Mouse (Mus musculus) E14TG2a.4 (cell line): ENCODE data around the gene Abcg8.

ENCODE experiments used
- H3K27me3 ChIP-seq: 2 replicates; pipeline ENCODE4 v1.6.1; 2014; ENCODE audit warnings: low read length, control low read depth; ENCODE audit not compliant: insufficient read depth
- H3K36me3 ChIP-seq: 2 replicates; pipeline ENCODE4 v1.6.1; 2014; ENCODE audit warnings: low read length, control low read depth; ENCODE audit not compliant: insufficient read depth
- H3K4me1 ChIP-seq: replicated peaks from 2 replicates; pipeline ENCODE4 v1.6.1; 2014; ENCODE audit warnings: low read depth, low read length, control low read depth
- H3K4me3 ChIP-seq: replicated peaks from 2 replicates; pipeline ENCODE4 v1.5.1; 2014; ENCODE audit warnings: mild to moderate bottlenecking, low read length
- H3K9me3 ChIP-seq: 2 replicates; pipeline ENCODE4 v1.6.1; 2014; ENCODE audit warnings: low read length, control low read depth
- CTCF ChIP-seq: conservative IDR thresholded peaks from 2 replicates; pipeline ENCODE4 v1.5.1; 2014; ENCODE audit warnings: low read length
- NANOG ChIP-seq: IDR thresholded peaks from 2 replicates; pipeline ENCODE4 v1.6.1; 2014; ENCODE audit warnings: borderline replicate concordance, low read length, mixed read lengths
- POU5F1 ChIP-seq: IDR thresholded peaks from 2 replicates; pipeline ENCODE4 v1.6.1; 2014; ENCODE audit warnings: low read length, borderline replicate concordance

The Abcg8 gene

GRCm38 (mm10) chr17:84642324-84642723, 33.8 kb upstream of the Abcg8 start:
- H3K27me3 ChIP-seq, result no peaks in the 10 kb centered on the region
- H3K9me3 ChIP-seq, result no peaks in the 10 kb centered on the region
- no peak for TF ChIP-seq CTCF
- no peak for TF ChIP-seq POU5F1
- TF ChIP-seq NANOG, result no peak
- no peaks in the 10 kb centered on the region for H3K36me3 ChIP-seq
- H3K4me3 ChIP-seq, result no peak overlapping the region
- H3K4me1 ChIP-seq, result peaks cover 59% of the 10 kb centered on the region

DNA sequence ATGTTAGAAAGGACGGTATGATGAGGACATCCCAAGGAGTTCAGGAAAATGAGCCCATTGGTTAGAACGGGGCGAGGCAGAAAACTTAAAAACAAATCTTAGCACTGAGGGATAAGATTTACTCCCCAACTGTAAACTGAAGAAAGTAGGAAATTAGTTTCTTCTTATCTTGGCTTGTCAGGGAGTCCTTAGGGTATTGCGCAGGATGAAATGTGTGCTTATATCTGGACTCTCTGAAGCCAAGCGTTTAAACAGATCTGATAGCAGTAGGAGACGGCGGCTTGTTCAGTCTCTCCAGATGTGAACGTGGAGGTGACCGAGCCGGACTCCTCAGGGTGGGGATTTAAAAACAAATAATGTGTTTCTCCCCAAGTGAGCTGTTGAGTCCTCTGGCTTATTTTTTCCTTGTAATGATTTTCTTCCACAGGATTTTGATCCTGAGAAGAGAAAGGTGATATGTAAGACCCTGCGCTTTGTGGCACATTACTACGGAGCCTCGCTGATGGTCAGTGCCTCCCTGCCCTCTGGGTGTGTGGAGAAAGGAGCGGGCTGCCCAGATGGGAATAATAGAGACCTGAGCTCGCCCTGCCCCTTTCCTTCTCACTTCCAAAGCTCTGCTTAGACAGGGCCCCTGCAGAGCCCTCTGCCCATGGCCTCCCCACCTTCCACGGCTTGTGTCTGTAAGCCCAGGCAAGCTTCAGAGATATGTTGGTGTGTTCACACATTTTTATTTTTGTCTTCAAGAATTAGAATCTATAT, 31.6 kb upstream of the Abcg8 start:
- no peaks in the 10 kb centered on the region for H3K27me3 ChIP-seq
- H3K4me1 ChIP-seq, result peaks cover 42% of the 10 kb centered on the region
- H3K9me3 ChIP-seq, result no peaks in the 10 kb centered on the region
- H3K4me3 ChIP-seq, result no peak overlapping the region
- no peak for TF ChIP-seq POU5F1
- no peak for TF ChIP-seq CTCF
- no peak for TF ChIP-seq NANOG
- no peaks in the 10 kb centered on the region for H3K36me3 ChIP-seq

DNA sequence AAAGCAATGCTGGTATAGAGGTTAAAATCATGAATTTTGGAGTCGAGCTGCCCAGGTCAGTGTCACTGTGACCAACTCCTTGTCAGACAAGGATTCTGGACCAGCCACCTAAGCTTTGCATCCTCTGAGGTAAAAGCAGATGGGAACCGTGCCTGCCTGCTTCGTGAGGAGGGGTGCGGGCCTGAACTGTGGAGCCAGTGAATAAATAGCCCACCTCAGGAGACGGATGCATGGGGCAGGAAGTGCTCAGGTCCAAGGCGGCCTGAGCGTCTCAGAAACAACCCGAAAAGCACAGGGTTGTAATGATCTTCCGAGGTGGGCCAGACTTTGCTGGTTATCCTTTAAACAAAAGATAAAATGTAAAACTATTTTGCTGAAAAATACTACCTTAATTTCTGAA, 31.0 kb upstream of the Abcg8 start:
- H3K36me3 ChIP-seq, result no peaks in the 10 kb centered on the region
- H3K27me3 ChIP-seq, result no peaks in the 10 kb centered on the region
- no peaks in the 10 kb centered on the region for H3K9me3 ChIP-seq
- peaks cover 36% of the 10 kb centered on the region for H3K4me1 ChIP-seq
- H3K4me3 ChIP-seq, result no peak overlapping the region
- TF ChIP-seq CTCF (no peak), NANOG (no peak), POU5F1 (no peak)

- Histone ChIP-seq H3K4me1 (peaks cover 33% of the 10 kb centered on the region), H3K4me3 (no peak overlapping the region), H3K36me3 (no peaks in the 10 kb centered on the region), H3K27me3 (no peaks in the 10 kb centered on the region), H3K9me3 (no peaks in the 10 kb centered on the region)
- TF ChIP-seq NANOG, result no peak
- TF ChIP-seq POU5F1, result no peak
- TF ChIP-seq CTCF, result no peak
Observed at GRCm38 (mm10) chr17:84645894-84646293, 30.2 kb upstream of the Abcg8 start.

- H3K4me3 ChIP-seq, result no peak overlapping the region
- no peaks in the 10 kb centered on the region for H3K36me3 ChIP-seq
- no peaks in the 10 kb centered on the region for H3K27me3 ChIP-seq
- TF ChIP-seq POU5F1 (no peak), CTCF (no peak), NANOG (no peak)
- peaks cover 33% of the 10 kb centered on the region for H3K4me1 ChIP-seq
- no peaks in the 10 kb centered on the region for H3K9me3 ChIP-seq
Observed at GRCm38 (mm10) chr17:84646477-84646876, 29.6 kb upstream of the Abcg8 start.

GRCm38 (mm10) chr17:84647630-84648029, 28.5 kb upstream of the Abcg8 start:
- peaks cover 33% of the 10 kb centered on the region for H3K4me1 ChIP-seq
- no peaks in the 10 kb centered on the region for H3K9me3 ChIP-seq
- TF ChIP-seq CTCF (no peak), POU5F1 (no peak), NANOG (no peak)
- H3K36me3 ChIP-seq, result no peaks in the 10 kb centered on the region
- H3K4me3 ChIP-seq, result no peak overlapping the region
- H3K27me3 ChIP-seq, result no peaks in the 10 kb centered on the region

DNA sequence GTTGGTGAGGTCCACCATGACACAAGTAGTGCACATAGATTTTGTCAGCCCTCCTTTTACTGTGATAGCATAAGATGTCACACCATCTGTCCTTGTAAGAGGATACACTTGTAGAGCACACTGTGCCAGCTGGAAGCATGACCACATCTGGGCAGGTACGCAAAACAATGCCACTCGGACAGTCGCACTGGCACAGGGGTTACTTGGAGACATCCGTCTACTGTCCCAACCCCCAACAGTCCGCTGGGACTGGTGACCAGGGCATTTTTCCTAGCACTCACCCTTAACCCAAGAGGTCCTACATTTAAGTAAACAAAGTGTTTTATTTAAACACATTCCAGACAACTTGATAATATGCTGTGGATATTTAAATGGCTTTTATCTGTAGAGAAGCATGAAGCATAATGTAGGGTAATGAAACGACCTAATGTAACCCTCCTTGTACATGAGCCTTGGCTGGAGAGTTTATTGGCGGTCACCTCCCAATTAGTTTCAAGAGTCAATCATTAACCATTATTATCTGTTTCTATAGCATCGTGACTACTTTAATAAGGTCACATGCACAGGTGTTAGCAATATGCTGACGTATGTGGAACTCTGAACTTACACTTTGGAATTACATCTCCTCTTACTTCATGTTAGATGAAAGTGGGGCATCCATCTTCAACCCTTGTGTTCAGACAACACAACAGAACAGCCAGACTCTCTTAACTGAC, 25.6 kb upstream of the Abcg8 start:
- Histone ChIP-seq H3K27me3 (no peaks in the 10 kb centered on the region), H3K36me3 (no peaks in the 10 kb centered on the region), H3K4me1 (peaks cover 8% of the 10 kb centered on the region), H3K4me3 (no peak overlapping the region), H3K9me3 (no peaks in the 10 kb centered on the region)
- TF ChIP-seq POU5F1 (no peak), CTCF (no peak), NANOG (no peak)

DNA sequence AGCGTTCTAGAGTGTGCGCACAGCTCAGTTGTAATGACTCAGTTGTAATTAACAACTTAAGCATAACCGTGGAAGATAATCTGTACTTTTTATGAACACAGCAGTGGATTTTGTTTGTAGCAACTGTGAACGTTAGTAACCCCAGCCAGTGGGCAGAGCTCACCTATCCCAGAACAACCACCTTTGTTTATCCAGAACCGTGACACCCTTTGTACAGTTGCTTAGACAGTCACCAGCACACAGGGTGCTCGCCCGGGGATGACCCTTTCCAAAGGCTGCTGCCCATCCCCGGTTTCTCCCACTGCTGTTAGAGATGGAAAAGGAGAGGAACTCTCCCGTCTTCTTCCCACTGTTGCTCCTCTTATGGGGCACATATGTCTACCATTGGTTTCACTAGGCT, 22.6 kb upstream of the Abcg8 start:
- no peak for TF ChIP-seq POU5F1
- TF ChIP-seq NANOG, result no peak
- no peak for TF ChIP-seq CTCF
- Histone ChIP-seq H3K27me3 (no peaks in the 10 kb centered on the region), H3K4me1 (peaks cover 13% of the 10 kb centered on the region), H3K36me3 (no peaks in the 10 kb centered on the region), H3K4me3 (no peak overlapping the region), H3K9me3 (no peaks in the 10 kb centered on the region)

DNA sequence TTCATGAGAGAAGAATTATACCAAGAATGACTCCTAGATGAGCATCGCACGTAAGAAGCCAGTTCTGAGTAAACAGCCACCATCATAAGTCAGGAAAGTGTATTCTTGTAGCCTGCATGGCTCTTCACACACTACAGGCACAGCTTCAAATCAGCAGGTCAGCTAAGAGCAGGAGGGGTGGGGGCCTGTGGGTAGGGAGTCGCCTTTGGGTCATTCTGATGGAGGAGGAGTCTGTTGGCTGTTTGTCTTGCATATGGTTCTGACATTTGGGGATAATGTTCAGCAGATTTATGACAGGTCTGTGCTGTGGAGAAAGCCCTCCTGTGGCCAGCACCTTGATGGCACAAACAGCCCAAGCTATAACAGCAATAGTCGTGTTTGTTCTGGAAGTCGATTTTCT, 19.9 kb upstream of the Abcg8 start:
- Histone ChIP-seq H3K27me3 (no peaks in the 10 kb centered on the region), H3K9me3 (no peaks in the 10 kb centered on the region), H3K4me1 (peaks cover 13% of the 10 kb centered on the region), H3K4me3 (no peak overlapping the region), H3K36me3 (no peaks in the 10 kb centered on the region)
- TF ChIP-seq CTCF, result no peak
- no peak for TF ChIP-seq POU5F1
- TF ChIP-seq NANOG, result no peak
